Mouse (Mus musculus): ENCODE results near the gene Gpsm1. TPM values are rescaled to one million over a fixed set of nuclear protein-coding genes. Genes with fewer than 3 reads are reported as not detected.
A peak's percentile ranks its signal among the peaks of the same experiment; 100 is the strongest.

Gene Gpsm1
- polyA plus RNA-seq, 1 experiment from 2014 or later = 23.2 TPM

GRCm38 (mm10) chr2:26317371-26317770 lies 2.1 kb downstream of the Gpsm1 start:
- Histone ChIP-seq H3K4me1 (ENCODE audit: control insufficient read depth, insufficient read depth, low read length) (peaks cover 31% of the 10 kb centered on the region), H3K27me3 (replicated peaks; ENCODE audit: control insufficient read depth, insufficient read depth, low read length) (no peaks in the 10 kb centered on the region), H3K4me3 (ENCODE audit: low read length) (no peak overlapping the region), H3K9me3 (ENCODE audit: control insufficient read depth, low read length) (no peaks in the 10 kb centered on the region), H3K4me2 (ENCODE audit: low read depth, low read length) (peak overlapping the region; percentile 68), H3K36me3 (ENCODE audit: control insufficient read depth, insufficient read depth, low read length) (no peaks in the 10 kb centered on the region), H3K9ac (ENCODE audit: low read depth, low read length) (peak overlapping the region; percentile 91; the same call in 1 of the 2 replicates), H3K27ac (ENCODE audit: low read length) (no peak overlapping the region)
- no peak for ATAC-seq
- 62% methylated on average over 3 of the region's 3 CpGs for WGBS

GRCm38 (mm10) chr2:26317991-26318672 lies 2.8 kb downstream of the Gpsm1 start:
- Histone ChIP-seq H3K27me3 (replicated peaks; ENCODE audit: control insufficient read depth, insufficient read depth, low read length) (no peaks in the 10 kb centered on the region), H3K4me3 (ENCODE audit: low read length) (no peak overlapping the region), H3K4me1 (ENCODE audit: control insufficient read depth, insufficient read depth, low read length) (peaks cover 31% of the 10 kb centered on the region), H3K9me3 (ENCODE audit: control insufficient read depth, low read length) (no peaks in the 10 kb centered on the region), H3K4me2 (ENCODE audit: low read depth, low read length) (no peak overlapping the region), H3K36me3 (ENCODE audit: control insufficient read depth, insufficient read depth, low read length) (no peaks in the 10 kb centered on the region), H3K27ac (ENCODE audit: low read length) (no peak overlapping the region), H3K9ac (ENCODE audit: low read depth, low read length) (peak overlapping the region; percentile 21; the same call in 1 of the 2 replicates)
- WGBS = 86% methylated on average over 3 of the region's 3 CpGs
- ATAC-seq = no peak

GRCm38 (mm10) chr2:26319109-26319508 lies 3.8 kb downstream of the Gpsm1 start:
- no peaks in the 10 kb centered on the region for H3K9me3 ChIP-seq (ENCODE audit: control insufficient read depth, low read length)
- 0 out of 2 replicates have a peak overlapping the region, but pooled peaks have one; percentile 1 for H3K9ac ChIP-seq (ENCODE audit: low read depth, low read length)
- peaks cover 29% of the 10 kb centered on the region for H3K4me1 ChIP-seq (ENCODE audit: control insufficient read depth, insufficient read depth, low read length)
- no peak for ATAC-seq
- H3K4me2 ChIP-seq (ENCODE audit: low read depth, low read length) = no peak overlapping the region
- no peak overlapping the region for H3K4me3 ChIP-seq (ENCODE audit: low read length)
- no peak overlapping the region for H3K27ac ChIP-seq (ENCODE audit: low read length)
- H3K27me3 ChIP-seq (replicated peaks; ENCODE audit: control insufficient read depth, insufficient read depth, low read length) = no peaks in the 10 kb centered on the region
- H3K36me3 ChIP-seq (ENCODE audit: control insufficient read depth, insufficient read depth, low read length) = no peaks in the 10 kb centered on the region
- WGBS = 90% methylated on average over 9 of the region's 9 CpGs

- Histone ChIP-seq H3K27ac (ENCODE audit: low read length) (no peak overlapping the region), H3K36me3 (ENCODE audit: control insufficient read depth, insufficient read depth, low read length) (no peaks in the 10 kb centered on the region), H3K9ac (ENCODE audit: low read depth, low read length) (no peak overlapping the region), H3K4me2 (ENCODE audit: low read depth, low read length) (no peak overlapping the region), H3K9me3 (ENCODE audit: control insufficient read depth, low read length) (no peaks in the 10 kb centered on the region), H3K27me3 (replicated peaks; ENCODE audit: control insufficient read depth, insufficient read depth, low read length) (no peaks in the 10 kb centered on the region), H3K4me3 (ENCODE audit: low read length) (no peak overlapping the region), H3K4me1 (ENCODE audit: control insufficient read depth, insufficient read depth, low read length) (peaks cover 24% of the 10 kb centered on the region)
- WGBS = 86% methylated on average over 13 of the region's 13 CpGs
- no peak for ATAC-seq
Observed at GRCm38 (mm10) chr2:26319519-26320244, 4.4 kb downstream of the Gpsm1 start.

GRCm38 (mm10) chr2:26320245-26321185 lies 5.2 kb downstream of the Gpsm1 start:
- no peak for ATAC-seq

GRCm38 (mm10) chr2:26323589-26324325 lies 8.4 kb downstream of the Gpsm1 start:
- peaks cover 11% of the 10 kb centered on the region; the same call in 1 of the 2 replicates for H3K36me3 ChIP-seq (ENCODE audit: control insufficient read depth, insufficient read depth, low read length)

More at GRCm38 (mm10) chr2:26320245-26321185, 5.2 kb downstream of the Gpsm1 start:
- no peaks in the 10 kb centered on the region for H3K9me3 ChIP-seq (ENCODE audit: control insufficient read depth, low read length)
- H3K4me1 ChIP-seq (ENCODE audit: control insufficient read depth, insufficient read depth, low read length) = peaks cover 21% of the 10 kb centered on the region
- H3K36me3 ChIP-seq (ENCODE audit: control insufficient read depth, insufficient read depth, low read length) = no peaks in the 10 kb centered on the region
- no peak overlapping the region for H3K4me3 ChIP-seq (ENCODE audit: low read length)
- no peaks in the 10 kb centered on the region for H3K27me3 ChIP-seq (replicated peaks; ENCODE audit: control insufficient read depth, insufficient read depth, low read length)
- no peak overlapping the region for H3K4me2 ChIP-seq (ENCODE audit: low read depth, low read length)
- 86% methylated on average over 14 of the region's 14 CpGs for WGBS
- no peak overlapping the region for H3K9ac ChIP-seq (ENCODE audit: low read depth, low read length)
- no peak overlapping the region for H3K27ac ChIP-seq (ENCODE audit: low read length)

GRCm38 (mm10) chr2:26324917-26325316 lies 9.6 kb downstream of the Gpsm1 start:
- H3K4me2 ChIP-seq (ENCODE audit: low read depth, low read length) = no peak overlapping the region
- no peaks in the 10 kb centered on the region for H3K27me3 ChIP-seq (replicated peaks; ENCODE audit: control insufficient read depth, insufficient read depth, low read length)
- H3K4me1 ChIP-seq (ENCODE audit: control insufficient read depth, insufficient read depth, low read length) = no peaks in the 10 kb centered on the region
- H3K4me3 ChIP-seq (ENCODE audit: low read length) = no peak overlapping the region
- peaks cover 11% of the 10 kb centered on the region; the same call in 1 of the 2 replicates for H3K36me3 ChIP-seq (ENCODE audit: control insufficient read depth, insufficient read depth, low read length)
- ATAC-seq = no peak
- no peak overlapping the region for H3K27ac ChIP-seq (ENCODE audit: low read length)
- no peaks in the 10 kb centered on the region for H3K9me3 ChIP-seq (ENCODE audit: control insufficient read depth, low read length)
- no peak overlapping the region for H3K9ac ChIP-seq (ENCODE audit: low read depth, low read length)
- 73% methylated on average over 2 of the region's 2 CpGs for WGBS

More at GRCm38 (mm10) chr2:26323589-26324325, 8.4 kb downstream of the Gpsm1 start:
- Histone ChIP-seq H3K4me3 (ENCODE audit: low read length) (no peak overlapping the region), H3K4me2 (ENCODE audit: low read depth, low read length) (no peak overlapping the region), H3K4me1 (ENCODE audit: control insufficient read depth, insufficient read depth, low read length) (no peaks in the 10 kb centered on the region), H3K9me3 (ENCODE audit: control insufficient read depth, low read length) (no peaks in the 10 kb centered on the region), H3K27me3 (replicated peaks; ENCODE audit: control insufficient read depth, insufficient read depth, low read length) (no peaks in the 10 kb centered on the region), H3K9ac (ENCODE audit: low read depth, low read length) (no peak overlapping the region), H3K27ac (ENCODE audit: low read length) (no peak overlapping the region)
- WGBS = 90% methylated on average over 13 of the region's 13 CpGs
- ATAC-seq = no peak

GRCm38 (mm10) chr2:26325386-26326181 lies 10.3 kb downstream of the Gpsm1 start:
- H3K36me3 ChIP-seq (ENCODE audit: control insufficient read depth, insufficient read depth, low read length) = peaks cover 11% of the 10 kb centered on the region; the same call in 1 of the 2 replicates
- no peak overlapping the region for H3K4me2 ChIP-seq (ENCODE audit: low read depth, low read length)
- WGBS = 67% methylated on average over 15 of the region's 15 CpGs
- H3K9me3 ChIP-seq (ENCODE audit: control insufficient read depth, low read length) = no peaks in the 10 kb centered on the region
- no peak overlapping the region for H3K27ac ChIP-seq (ENCODE audit: low read length)
- H3K27me3 ChIP-seq (replicated peaks; ENCODE audit: control insufficient read depth, insufficient read depth, low read length) = no peaks in the 10 kb centered on the region
- no peaks in the 10 kb centered on the region for H3K4me1 ChIP-seq (ENCODE audit: control insufficient read depth, insufficient read depth, low read length)
- H3K4me3 ChIP-seq (ENCODE audit: low read length) = no peak overlapping the region
- 0 out of 2 replicates have a peak overlapping the region, but pooled peaks have one; percentile 8 for H3K9ac ChIP-seq (ENCODE audit: low read depth, low read length)
- peak; percentile 75 for ATAC-seq
